Mouse (Mus musculus): ENCODE data around the gene Gpc6.

Gpc6 gene

DNA sequence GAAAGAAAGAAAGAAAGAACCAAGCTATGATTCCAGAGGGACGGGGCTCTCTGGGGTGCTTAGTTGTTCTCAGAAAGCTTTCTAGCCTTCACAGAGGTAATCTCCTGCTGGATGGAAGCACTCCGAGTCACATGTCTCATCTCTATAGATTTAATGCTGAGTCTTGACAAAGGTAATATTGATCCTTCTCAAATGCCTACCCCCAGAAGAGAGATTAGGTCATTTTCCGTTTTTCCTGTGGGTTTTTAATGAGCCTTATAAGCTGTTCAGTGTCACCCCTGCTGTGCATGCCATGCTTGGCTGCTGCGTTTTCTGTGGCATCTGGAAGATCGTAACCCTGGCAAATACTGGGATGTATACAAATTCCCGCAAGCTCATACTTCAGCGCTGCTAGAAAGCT lies 527.0 kb downstream of the Gpc6 start:
- no peak for DNase-seq (ENCODE audit: low read depth, low spot score)

DNA sequence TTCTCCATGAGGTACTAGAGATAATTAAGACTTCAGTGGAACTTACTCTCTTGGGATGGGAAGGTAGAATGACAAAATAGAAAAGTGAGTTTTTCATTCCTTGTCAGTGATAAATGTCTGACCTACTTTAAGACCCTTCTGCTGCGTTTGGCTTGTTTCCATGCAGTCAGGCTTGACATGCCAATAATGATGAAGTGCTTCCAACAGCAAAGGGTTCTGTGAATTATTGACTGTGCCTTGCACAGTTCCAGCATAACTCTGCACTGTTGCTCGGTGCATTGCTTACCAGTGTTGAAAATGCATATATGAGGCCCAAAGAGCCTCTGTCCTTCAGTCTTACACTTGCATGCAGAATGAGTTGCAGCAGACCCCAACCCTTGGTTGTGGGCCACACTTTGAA lies 548.3 kb downstream of the Gpc6 start:
- no peak for DNase-seq (ENCODE audit: low read depth, low spot score)

DNA sequence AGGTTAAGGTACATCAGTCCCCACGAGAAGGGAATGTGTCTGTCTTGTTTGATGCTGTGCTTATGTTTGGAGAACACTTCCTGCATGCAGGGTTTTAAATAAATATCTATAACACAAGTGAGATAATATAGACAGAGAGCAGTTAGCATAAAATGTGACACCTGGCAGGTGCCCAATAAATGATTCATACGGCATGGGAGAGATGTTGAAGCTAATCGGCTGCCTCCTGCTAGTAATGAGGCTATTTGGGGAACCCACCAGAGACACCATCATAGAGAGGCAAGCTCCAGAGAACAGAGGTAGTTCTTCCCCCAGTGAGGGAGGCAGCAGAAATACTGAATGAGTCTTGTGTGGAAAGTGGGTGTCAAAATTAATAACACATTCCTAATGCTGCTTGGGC lies 553.8 kb downstream of the Gpc6 start:
- DNase-seq (ENCODE audit: low read depth, low spot score) = no peak

DNA sequence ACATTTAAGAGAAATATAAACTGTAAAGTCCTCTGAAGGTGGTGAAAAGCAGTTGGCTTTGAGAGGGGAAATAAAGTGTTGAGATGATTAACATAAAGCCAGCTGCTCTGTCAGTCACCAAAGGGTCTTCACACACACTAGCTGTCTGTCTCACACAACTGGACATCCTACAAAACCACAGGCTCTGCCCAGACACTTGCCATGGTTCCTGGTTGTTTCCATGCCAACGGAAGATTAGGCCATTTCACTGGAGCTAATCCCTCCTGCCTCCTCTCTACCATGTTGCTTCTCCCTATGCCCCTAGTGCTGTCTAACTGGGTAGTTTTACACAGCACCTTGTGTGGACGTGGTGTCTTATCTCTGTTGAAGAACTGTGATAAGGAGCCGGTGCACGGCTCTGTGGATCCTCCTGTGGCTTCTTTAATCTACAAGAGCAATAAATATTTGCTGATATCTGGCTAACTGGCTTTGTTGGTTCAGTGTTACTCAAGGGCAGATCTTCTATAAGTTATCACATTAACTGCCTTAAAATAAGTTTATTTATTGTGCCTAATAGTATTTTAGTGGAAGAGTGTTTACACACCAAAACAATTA lies 562.1 kb downstream of the Gpc6 start:
- no peak for DNase-seq (ENCODE audit: low read depth, low spot score)

DNA sequence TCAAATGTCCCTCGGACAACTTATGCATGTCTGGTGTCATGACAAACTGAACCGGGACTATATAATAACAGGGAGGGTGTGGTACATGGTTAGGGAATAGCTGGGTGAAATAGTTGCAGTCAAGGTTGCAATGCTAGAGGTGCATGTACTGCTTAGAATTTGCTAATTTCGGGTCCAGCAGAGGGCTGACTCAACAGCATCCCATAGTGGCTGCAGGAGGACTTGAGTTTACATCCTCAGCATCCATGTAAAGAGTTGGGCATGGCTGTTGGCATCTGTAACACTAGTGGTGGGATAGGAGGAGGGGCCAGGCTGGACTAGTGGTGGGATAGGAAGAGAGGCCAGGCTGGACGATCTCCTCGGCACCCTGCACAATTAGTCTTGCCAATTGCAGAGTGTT lies 565.4 kb downstream of the Gpc6 start:
- DNase-seq (ENCODE audit: low read depth, low spot score) = no peak

DNA sequence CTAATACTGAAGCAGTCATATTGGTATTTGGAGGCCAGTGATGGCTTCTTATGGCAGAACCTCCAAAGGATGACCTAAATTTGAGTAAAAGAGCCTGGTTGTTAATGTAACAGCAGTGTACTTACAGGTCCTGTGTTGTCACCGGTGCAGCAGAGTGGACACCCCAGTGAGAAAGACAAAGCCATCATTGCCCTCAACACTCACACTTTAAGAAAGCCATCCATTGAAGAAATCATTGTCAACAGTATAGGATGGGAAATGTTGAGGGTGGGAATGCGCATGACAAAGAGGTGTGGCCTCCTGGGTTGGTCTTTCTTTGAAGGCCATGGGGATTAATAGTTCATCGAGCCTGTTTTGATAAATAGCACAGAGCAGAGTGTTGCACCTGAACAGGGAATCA lies 570.0 kb downstream of the Gpc6 start:
- no peak for DNase-seq (ENCODE audit: low read depth, low spot score)

DNA sequence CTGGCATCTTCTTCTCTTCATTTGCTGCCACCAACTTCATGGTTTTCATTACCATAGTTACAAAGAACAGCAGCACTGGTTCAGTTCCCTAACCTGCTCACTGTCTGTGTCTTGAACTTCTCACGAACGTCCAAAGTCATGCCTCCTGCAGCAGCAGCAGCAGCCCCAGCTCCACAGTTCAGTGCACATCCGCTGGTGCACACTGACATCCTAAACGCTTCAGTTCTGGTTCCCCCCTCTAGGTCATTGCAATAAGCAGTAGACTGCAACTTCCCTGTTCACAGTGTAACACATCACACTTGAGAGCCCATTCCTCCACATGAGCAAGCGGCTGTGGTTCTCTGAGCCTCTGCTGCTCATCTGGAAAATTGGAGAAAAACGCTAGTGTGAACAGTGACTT lies 573.7 kb downstream of the Gpc6 start:
- no peak for DNase-seq (ENCODE audit: low read depth, low spot score)

DNA sequence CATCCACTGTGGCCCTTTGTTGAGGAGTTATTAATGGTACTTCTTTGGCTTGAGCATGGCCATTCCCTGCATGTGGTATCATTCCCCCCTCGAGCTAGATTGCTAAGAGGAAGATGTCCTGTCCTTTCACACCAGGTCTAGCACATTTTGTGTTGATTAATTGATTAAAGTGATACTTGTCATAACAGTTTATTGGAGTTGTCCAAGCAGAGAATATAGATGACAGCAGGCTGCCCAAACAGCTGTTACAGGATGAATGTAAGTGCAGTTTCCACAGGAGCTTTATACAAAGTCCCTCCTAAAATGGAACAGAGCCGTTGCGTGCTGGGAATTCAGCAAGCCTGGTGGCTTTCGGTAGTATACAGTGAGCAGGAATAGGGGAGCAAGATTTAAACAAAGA lies 574.2 kb downstream of the Gpc6 start:
- DNase-seq (ENCODE audit: low read depth, low spot score) = no peak

DNA sequence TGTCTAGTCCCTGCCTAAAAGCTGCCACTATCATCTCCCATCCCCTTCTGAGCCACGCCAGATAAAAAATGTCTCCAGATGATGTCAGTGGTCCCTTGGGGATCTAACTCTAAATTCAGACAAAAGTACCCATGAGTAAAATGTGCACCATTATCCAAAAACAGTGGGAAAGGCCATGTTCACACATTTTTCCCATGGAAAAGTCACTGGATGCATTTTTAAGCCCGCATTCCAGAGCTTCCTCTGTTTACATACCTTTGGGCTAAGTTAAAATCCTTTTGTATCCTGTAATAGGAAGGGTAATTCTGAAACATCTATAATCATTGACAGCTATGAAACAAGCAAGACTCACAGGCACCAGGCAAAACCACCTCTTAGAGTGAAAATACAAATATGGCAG lies 589.7 kb downstream of the Gpc6 start:
- no peak for DNase-seq (ENCODE audit: low read depth, low spot score)

DNA sequence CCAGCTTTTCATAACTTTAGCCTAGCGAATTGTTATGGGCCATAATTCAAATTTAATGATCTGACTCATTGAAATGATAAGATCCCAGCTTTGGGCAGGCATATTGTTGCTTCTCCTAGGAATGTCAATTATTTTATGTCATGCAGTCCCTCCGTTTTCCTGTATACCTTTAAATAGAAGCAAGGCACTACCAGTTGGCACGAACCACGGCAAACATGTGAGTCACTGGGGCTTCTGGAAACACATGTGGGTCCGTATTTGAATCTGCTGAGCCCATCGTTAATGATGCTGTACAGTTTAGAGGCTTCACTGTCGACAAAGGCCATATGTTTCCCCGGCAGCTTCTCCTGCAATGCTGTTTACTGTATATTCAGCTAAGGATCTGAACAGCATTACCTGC lies 594.5 kb downstream of the Gpc6 start:
- DNase-seq (ENCODE audit: low read depth, low spot score) = no peak

DNA sequence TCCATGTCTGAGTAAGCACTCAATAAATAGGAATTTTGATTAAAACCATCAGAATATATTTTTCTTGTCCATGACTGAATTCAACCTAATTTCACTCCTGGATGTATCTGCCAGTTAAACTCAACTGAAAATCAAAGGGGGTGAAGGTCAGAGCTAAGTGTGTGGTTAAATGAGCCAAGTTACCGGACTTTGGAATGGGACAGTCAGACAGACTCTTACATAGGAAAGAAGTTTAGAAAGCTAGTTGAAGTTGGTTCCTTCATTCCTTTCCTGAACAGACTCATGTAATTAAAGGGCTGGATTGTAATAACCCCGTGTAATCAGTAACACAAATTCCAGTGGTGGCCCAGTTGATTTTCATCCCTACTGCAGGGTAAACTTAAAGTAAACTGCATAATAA lies 595.6 kb downstream of the Gpc6 start:
- DNase-seq (ENCODE audit: low read depth, low spot score) = no peak

DNA sequence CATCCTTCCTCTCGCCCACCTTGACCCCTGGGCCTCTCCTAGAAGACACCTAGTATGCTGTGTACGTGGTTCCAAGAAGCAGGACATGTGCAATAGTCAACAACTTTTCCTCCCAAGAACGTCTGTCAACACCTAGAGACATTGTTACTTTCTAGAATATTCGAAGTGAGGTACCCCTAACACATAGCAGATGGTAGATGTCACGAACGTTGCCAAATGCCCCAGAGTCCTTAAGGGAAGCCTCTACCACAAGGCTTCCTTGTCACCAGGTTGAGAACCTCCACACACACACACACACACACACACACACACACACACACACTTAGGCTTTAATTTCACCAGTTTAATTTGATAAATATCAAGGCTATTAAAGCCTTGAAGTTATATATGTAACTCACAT lies 600.0 kb downstream of the Gpc6 start:
- no peak for DNase-seq (ENCODE audit: low read depth, low spot score)

DNA sequence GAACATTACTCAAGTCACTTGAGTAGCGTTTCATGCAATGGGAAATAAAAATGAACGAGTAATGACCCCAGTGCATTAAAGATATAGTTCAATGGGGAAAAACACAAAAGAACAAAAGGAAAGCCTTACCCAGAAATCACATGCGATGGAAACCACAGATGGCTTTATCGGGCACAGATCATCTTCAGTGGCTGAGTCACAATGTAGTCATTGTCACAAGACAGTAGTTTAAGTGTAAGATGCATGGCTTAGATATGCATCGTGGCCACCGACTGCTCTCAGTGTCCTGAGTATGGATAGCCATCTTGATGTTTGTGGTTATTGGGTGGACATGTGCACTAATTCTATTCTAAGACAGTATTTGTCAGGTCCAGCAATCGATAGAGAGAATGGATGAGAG lies 601.9 kb downstream of the Gpc6 start:
- DNase-seq (ENCODE audit: low read depth, low spot score) = no peak

DNA sequence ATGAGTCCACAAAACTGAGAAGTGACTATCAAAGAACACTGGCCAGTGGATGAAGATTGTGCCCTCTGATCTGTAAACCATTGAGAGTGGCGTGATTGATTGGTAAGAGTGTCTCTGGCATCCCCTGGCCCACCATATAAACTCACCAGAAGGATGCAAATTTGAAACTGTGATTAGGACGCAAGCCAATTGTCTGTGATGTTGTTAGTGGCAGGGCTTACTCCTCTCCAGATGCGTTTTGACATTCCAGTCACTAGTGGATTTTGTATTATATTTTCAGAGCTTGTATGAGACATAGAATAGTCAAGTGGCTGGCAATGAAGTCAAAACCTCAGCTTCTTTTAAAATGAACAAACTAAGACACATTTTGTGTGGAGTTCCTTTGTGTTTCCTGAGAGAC lies 604.3 kb downstream of the Gpc6 start:
- DNase-seq (ENCODE audit: low read depth, low spot score) = no peak

DNA sequence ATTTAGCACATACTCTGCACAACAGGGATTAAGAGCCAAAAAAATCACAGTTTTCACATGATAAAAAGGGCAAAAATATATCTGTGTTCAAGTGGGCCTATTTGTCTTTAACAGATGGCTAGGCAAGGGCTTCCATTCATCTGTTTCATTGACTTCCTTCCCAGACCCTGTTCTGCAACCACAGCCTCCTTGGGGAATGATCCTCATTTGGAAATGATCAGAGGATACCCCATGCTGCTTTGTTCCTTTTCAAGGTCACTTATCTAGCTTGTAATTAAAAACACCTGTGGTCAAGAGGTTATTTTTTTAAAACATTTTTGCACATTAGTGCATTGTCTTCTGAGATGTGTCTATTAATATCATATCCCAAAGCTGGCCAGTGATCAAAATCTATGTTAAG lies 627.7 kb downstream of the Gpc6 start:
- no peak for DNase-seq (ENCODE audit: low read depth, low spot score)

DNA sequence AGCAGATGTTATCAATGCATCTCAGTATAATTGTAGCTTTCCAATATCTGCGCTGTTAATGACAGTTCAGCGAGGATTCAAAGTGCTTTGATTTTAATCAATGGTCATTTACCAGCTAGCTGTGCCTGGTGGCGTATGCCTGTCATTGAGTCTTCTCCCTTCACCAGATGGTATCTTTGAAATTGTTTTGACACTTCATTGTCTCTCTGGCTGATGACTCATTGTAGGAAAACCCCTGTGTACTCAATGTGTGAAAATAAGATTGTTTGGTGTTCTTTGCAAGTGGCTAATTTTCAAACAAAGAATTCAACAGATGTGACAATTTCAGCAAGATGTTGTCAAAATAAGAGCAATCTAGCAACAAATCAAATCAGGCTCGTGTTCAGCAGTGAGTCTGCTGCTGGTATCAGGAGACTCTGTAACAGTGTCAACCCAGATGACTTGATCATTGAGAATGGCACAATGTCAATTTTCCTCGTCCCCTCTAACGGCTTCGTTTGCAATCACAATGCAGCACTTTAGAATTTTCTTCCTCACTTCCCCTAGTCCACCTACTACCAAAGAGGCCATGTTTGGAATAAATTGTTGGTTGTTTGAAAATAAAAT lies 631.7 kb downstream of the Gpc6 start:
- DNase-seq (ENCODE audit: low read depth, low spot score) = no peak

DNA sequence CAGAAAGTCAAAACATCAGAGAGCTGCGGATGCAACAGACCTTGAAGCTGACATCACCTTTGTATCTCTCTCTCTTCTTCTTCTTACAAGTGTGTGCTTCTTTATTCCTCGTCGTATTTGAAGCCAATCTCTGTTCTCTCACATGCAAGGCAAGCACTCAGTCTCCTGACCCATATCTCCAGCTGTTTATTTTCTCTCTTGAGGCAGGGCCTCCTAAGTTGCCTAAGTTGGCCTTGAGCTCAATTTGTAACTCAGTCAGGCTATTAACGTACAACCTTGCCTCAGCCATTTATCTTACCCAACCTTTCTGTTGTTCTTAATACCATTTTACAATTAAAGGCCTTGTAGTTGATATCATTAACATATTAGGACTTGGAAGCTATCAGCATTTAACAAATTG lies 637.0 kb downstream of the Gpc6 start:
- no peak for DNase-seq (ENCODE audit: low read depth, low spot score)

DNA sequence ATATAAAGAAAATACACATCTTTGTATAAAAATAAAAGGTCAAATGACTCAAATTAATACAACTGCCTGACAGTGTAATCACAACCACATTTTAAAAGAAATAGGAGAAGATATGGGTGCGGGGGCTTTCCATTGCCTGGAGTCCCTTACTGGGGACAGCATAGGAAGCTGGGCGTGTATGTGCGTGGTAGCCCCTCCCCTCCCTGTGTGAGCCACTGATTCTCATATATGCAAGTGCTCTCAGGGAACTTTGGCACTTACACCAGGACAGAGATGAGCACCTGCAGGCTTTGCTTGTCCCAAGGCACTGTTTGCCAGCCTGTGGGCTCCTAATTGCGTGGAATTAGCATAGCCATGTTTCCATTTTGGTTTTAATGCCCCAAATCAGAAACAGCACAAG lies 644.2 kb downstream of the Gpc6 start:
- DNase-seq (ENCODE audit: low read depth, low spot score) = no peak

DNA sequence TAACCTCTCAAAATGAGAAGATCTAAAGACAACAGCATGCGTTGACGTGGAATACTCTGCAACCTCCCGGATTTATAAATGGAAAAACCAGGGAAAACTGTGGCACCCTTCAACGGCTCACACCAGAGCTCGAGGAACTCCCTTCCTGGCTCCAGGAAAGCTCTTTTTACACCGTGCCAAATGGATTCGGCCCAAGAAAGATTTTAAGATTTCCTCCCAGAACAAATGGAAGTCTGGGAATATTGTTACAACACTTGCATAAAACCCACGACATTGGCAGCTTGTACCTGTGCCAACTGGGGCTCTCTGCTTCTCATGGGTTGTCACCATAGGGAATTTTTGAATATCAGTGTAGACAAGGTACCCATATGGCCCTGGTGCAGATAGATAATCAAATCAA lies 647.1 kb downstream of the Gpc6 start:
- DNase-seq (ENCODE audit: low read depth, low spot score) = no peak

DNA sequence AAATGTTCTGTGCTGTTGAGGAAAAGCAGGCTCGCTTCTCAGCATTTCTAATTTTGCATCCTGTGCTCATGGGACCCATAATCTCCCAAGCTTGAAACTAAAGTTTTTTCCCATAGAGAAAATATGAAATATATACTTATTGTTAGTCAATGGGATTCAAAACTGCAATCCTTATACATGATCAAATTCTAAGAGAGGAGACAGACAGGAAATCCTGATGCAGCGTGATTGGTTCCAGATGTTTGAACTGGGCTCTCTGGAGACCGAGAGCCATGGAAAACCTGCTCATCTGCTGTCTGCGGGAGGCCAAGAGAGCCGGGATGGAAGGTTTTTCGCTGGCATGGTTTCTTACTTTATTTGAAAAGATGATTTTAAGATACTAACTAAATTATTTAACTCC lies 649.1 kb downstream of the Gpc6 start:
- peak; percentile 14 for DNase-seq (ENCODE audit: low read depth, low spot score)

DNA sequence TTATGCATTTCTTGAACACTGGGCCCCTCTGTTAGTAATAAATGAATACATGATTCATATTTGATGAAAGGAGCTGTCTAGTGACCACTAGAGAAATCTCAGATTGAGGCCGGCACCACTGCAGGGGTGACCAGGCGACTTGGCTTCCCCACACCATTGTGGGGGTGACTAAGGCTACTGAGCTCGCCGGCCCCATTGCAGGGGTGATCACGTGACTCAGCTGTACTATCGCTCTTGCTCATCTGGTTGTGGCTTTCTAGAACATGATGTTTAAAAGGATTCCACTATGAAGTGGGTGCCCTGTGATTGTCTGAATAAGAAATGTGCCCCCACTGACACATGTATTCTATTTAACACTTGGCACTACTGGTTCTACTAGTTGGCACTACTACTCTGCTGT lies 656.6 kb downstream of the Gpc6 start:
- no peak for DNase-seq (ENCODE audit: low read depth, low spot score)

DNA sequence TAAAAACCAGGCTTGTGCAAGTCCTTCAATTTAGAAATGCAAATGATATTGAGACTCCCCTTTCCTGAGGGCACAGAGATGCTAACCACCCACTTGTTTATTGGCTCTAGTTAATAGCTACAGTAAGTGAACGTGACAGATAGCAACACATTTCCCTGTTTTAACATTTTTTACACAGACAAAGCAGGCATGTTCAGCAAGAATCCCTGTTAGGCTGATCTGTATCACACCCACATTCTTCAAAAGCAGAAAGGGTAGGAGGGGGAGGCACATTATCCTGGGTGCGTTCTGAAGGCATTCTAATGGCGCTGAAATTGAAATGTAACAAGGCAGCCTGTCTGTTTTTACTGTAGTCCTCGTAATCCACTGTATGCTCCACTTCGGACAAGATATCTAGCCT lies 674.6 kb downstream of the Gpc6 start:
- DNase-seq (ENCODE audit: low read depth, low spot score) = no peak

DNA sequence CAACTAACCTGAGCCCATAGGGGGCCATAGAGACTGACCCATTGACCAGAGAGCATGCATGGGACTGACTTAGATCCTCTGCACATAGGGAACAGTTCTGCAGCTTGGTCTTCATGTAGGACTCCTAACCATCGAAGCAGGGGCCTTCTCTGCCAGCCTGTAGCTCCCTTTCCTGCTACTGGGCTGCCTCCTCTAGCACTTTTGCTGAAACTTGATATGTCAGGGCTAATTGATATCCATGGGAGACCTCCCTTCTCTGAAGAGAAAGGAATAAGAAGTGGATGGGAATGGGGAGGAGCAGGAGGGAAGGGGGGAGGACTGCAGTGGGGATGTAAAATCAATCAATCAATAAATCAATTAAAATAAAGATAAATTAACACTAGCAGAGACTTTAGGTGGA lies 678.7 kb downstream of the Gpc6 start:
- DNase-seq (ENCODE audit: low read depth, low spot score) = no peak

DNA sequence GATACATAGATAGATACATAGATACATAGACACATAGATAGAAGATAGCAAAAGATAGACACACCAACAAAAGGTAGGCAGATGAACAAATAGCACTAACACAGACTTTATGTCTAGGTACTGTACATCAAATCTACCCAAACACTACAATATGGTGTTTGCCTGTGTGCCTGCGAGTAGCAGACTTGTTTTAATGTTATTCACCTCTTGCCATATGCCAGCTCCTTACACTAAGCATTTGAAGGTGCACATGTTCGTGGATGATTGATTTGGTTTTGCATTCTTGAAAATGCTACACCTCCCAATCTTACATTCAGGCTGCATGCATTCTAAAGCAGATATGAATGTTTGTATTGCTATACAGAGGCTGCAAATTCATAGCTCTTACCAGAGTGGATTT lies 680.6 kb downstream of the Gpc6 start:
- no peak for DNase-seq (ENCODE audit: low read depth, low spot score)
